Mouse (Mus musculus) limb, embryonic 14.5 days (tissue): ENCODE measurements around the gene Echdc2. TPM values are rescaled to one million over a fixed set of nuclear protein-coding genes. Genes with fewer than 3 reads are reported as not detected.

Source experiments
- ATAC-seq: fragments of 200-750 bp; cut with Nextera tagmentation; 2 replicates; pipeline ENCODE4 v1.8.0; 2017; ENCODE audit warnings: low read depth, moderate number of reproducible peaks, moderate TSS enrichment; ENCODE audit not compliant: low FRiP score
- DNase-seq: peaks from one replicate; pipeline ENCODE4 v3.0.0-alpha.2; 2015; ENCODE audit warnings: low spot score
- H3K27ac ChIP-seq: fragments of 300-500 bp; sonication (generic); replicated peaks from 2 replicates; pipeline ENCODE4 v1.5.1; 2014; ENCODE audit warnings: low read depth, mild to moderate bottlenecking, low read length, moderate library complexity, mixed read lengths
- H3K27me3 ChIP-seq: fragments of 300-500 bp; sonication (generic); 2 replicates; pipeline ENCODE4 v1.6.1; 2014; ENCODE audit warnings: low read length, mixed read lengths; ENCODE audit not compliant: control insufficient read depth, insufficient read depth
- H3K36me3 ChIP-seq: fragments of 300-500 bp; sonication (generic); 2 replicates; pipeline ENCODE4 v1.6.1; 2014; ENCODE audit warnings: mild to moderate bottlenecking, low read length, moderate library complexity, mixed read lengths; ENCODE audit not compliant: control insufficient read depth, insufficient read depth
- H3K4me1 ChIP-seq: fragments of 300-500 bp; sonication (generic); 2 replicates; pipeline ENCODE4 v1.6.1; 2014; ENCODE audit warnings: antibody characterized with exemption, low read length, mixed read lengths; ENCODE audit not compliant: control insufficient read depth, insufficient read depth
- H3K4me2 ChIP-seq: fragments of 300-500 bp; sonication (generic); replicated peaks from 2 replicates; pipeline ENCODE4 v1.6.1; 2014; ENCODE audit warnings: low read depth, mild to moderate bottlenecking, low read length, moderate library complexity; ENCODE audit not compliant: severe bottlenecking
- H3K4me3 ChIP-seq: fragments of 300-500 bp; sonication (generic); replicated peaks from 2 replicates; pipeline ENCODE4 v1.5.1; 2014; ENCODE audit warnings: low read length
- H3K9ac ChIP-seq: fragments of 300-500 bp; sonication (generic); 2 replicates; pipeline ENCODE4 v1.6.1; 2014; ENCODE audit warnings: mild to moderate bottlenecking, low read depth, low read length, moderate library complexity; ENCODE audit not compliant: severe bottlenecking
- H3K9me3 ChIP-seq: fragments of 300-500 bp; sonication (generic); 2 replicates; pipeline ENCODE4 v1.6.1; 2016; ENCODE audit warnings: low read length; ENCODE audit not compliant: control insufficient read depth
- POLR2A ChIP-seq: fragments of 200-500 bp; IDR thresholded peaks from 2 replicates; pipeline ENCODE4 v1.8.0; 2012; ENCODE audit warnings: inconsistent platforms, mild to moderate bottlenecking, moderate library complexity, borderline replicate concordance; ENCODE audit not compliant: insufficient read depth, insufficient read length; ENCODE audit errors: extremely low read depth
- whole genome bisulfite sequencing: fragments of 180-500 bp; shearing (Covaris S2); extraction: QIAGEN DNeasy Blood & Tissue Kit; methylation state at CpG from one replicate; pipeline ENCODE4 v1.1.7; 2014; 5-methylcytosine and 5-hydroxymethylcytosine counted together
- polyA plus RNA-seq, 2 experiments: library from polyadenylated mRNA; depleted of rRNA in 1 of 2; stranded (reverse) in 1 of 2; unstranded in 1 of 2; fragments of >200 nt; fragmentation: Nextera tagmentation in 1 of 2; extraction: Ambion mirVana in 1 of 2; gene quantifications; 2 replicates each; pipeline versions ENCODE4 v1.2.1 to v1.2.3; 2012 to 2014

Gene Echdc2
- polyA plus RNA-seq, 2 experiments = 56.5 to 85.4 TPM

- ATAC-seq (no peak), DNase-seq (no peak)
- 86% methylated on average over 4 of the region's 4 CpGs for WGBS
- Histone ChIP-seq H3K9ac (no peak overlapping the region), H3K4me3 (no peak overlapping the region), H3K27ac (no peak overlapping the region), H3K36me3 (peaks cover 7% of the 10 kb centered on the region), H3K4me2 (no peak overlapping the region), H3K9me3 (no peaks in the 10 kb centered on the region), H3K27me3 (no peaks in the 10 kb centered on the region), H3K4me1 (no peaks in the 10 kb centered on the region)
- no peak for TF ChIP-seq POLR2A
These were observed 1.6 kb downstream of the Echdc2 start for GRCm38 (mm10) chr4:108166874-108167273.

GRCm38 (mm10) chr4:108168056-108168455 is 2.8 kb downstream of the Echdc2 start:
- H3K27me3 ChIP-seq = no peaks in the 10 kb centered on the region
- DNase-seq = no peak
- no peak overlapping the region for H3K9ac ChIP-seq
- no peaks in the 10 kb centered on the region for H3K4me1 ChIP-seq
- no peak for ATAC-seq
- peaks cover 11% of the 10 kb centered on the region for H3K36me3 ChIP-seq
- H3K9me3 ChIP-seq = no peaks in the 10 kb centered on the region
- no peak overlapping the region for H3K27ac ChIP-seq
- no peak overlapping the region for H3K4me3 ChIP-seq
- no peak overlapping the region for H3K4me2 ChIP-seq
- WGBS = 63% methylated on average over 6 of the region's 6 CpGs
- TF ChIP-seq POLR2A = no peak

- 52% methylated on average over 1 of the region's 1 CpGs for WGBS
- no peak for TF ChIP-seq POLR2A
- no peak for DNase-seq
- no peak overlapping the region for H3K27ac ChIP-seq
- H3K27me3 ChIP-seq = no peaks in the 10 kb centered on the region
- no peaks in the 10 kb centered on the region for H3K9me3 ChIP-seq
- no peak overlapping the region for H3K4me3 ChIP-seq
- no peaks in the 10 kb centered on the region for H3K4me1 ChIP-seq
- H3K36me3 ChIP-seq = peaks cover 7% of the 10 kb centered on the region; the same call in 1 of the 2 replicates
- ATAC-seq = no peak
- H3K4me2 ChIP-seq = no peak overlapping the region
- H3K9ac ChIP-seq = no peak overlapping the region
These were observed 17.0 kb downstream of the Echdc2 start for GRCm38 (mm10) chr4:108182278-108182677.

- H3K9me3 ChIP-seq = no peaks in the 10 kb centered on the region
- H3K36me3 ChIP-seq = no peaks in the 10 kb centered on the region
- H3K4me1 ChIP-seq = no peaks in the 10 kb centered on the region
- 86% methylated on average over 2 of the region's 2 CpGs for WGBS
- H3K4me2 ChIP-seq = no peak overlapping the region
- no peak for TF ChIP-seq POLR2A
- DNase-seq (no peak), ATAC-seq (no peak)
- H3K9ac ChIP-seq = no peak overlapping the region
- H3K27me3 ChIP-seq = no peaks in the 10 kb centered on the region
- H3K27ac ChIP-seq = no peak overlapping the region
- no peak overlapping the region for H3K4me3 ChIP-seq
These were observed 27.6 kb downstream of the Echdc2 start for GRCm38 (mm10) chr4:108192821-108193323.

- WGBS = 63% methylated on average over 6 of the region's 6 CpGs
- Histone ChIP-seq H3K9ac (no peak overlapping the region), H3K4me3 (no peak overlapping the region), H3K4me1 (no peaks in the 10 kb centered on the region), H3K9me3 (no peaks in the 10 kb centered on the region), H3K27me3 (no peaks in the 10 kb centered on the region), H3K27ac (no peak overlapping the region), H3K4me2 (no peak overlapping the region), H3K36me3 (no peaks in the 10 kb centered on the region)
- TF ChIP-seq POLR2A = no peak
- DNase-seq = no peak
- no peak for ATAC-seq
These were observed 31.1 kb downstream of the Echdc2 start for GRCm38 (mm10) chr4:108196277-108196855.

- WGBS = 65% methylated on average over 2 of the region's 2 CpGs
- Histone ChIP-seq H3K27ac (no peak overlapping the region), H3K9ac (no peak overlapping the region), H3K4me3 (no peak overlapping the region), H3K4me1 (no peaks in the 10 kb centered on the region), H3K36me3 (no peaks in the 10 kb centered on the region), H3K9me3 (no peaks in the 10 kb centered on the region), H3K27me3 (no peaks in the 10 kb centered on the region), H3K4me2 (no peak overlapping the region)
- no peak for TF ChIP-seq POLR2A
- DNase-seq (no peak), ATAC-seq (no peak)
These were observed 34.0 kb downstream of the Echdc2 start for GRCm38 (mm10) chr4:108199236-108199635.
